Mouse (Mus musculus) midbrain, embryonic 16.5 days (tissue): ENCODE measurements at regions not wholly inside any gene's neighbourhood (a gene's known extent, or its start where the extent isn't known, plus 50 kb on each side); places are given as distances from the start of the nearest gene placed in this dataset.
A peak's percentile ranks its signal among the peaks of the same experiment; 100 is the strongest.

Experiments used
- ATAC-seq: fragments of 200-750 bp; cut with Nextera tagmentation; 2 replicates; pipeline ENCODE4 v1.8.0; 2017; ENCODE audit warnings: moderate TSS enrichment
- H3K27ac ChIP-seq: fragments of 300-500 bp; sonication (generic); 2 replicates; pipeline ENCODE4 v1.5.1; 2014; ENCODE audit warnings: mild to moderate bottlenecking, low read length, mixed read lengths
- H3K27me3 ChIP-seq: fragments of 300-500 bp; sonication (generic); 2 replicates; pipeline ENCODE4 v1.6.1; 2014; ENCODE audit warnings: low read depth, low read length, mixed read lengths; ENCODE audit not compliant: control insufficient read depth, insufficient read depth
- H3K36me3 ChIP-seq: fragments of 300-500 bp; sonication (generic); 2 replicates; pipeline ENCODE4 v1.6.1; 2014; ENCODE audit warnings: mild to moderate bottlenecking, low read length, moderate library complexity, mixed read lengths; ENCODE audit not compliant: control insufficient read depth, insufficient read depth
- H3K4me1 ChIP-seq: fragments of 300-500 bp; sonication (generic); 2 replicates; pipeline ENCODE4 v1.6.1; 2014; ENCODE audit warnings: mild to moderate bottlenecking, low read length, mixed read lengths; ENCODE audit not compliant: control insufficient read depth, insufficient read depth
- H3K4me2 ChIP-seq: fragments of 300-500 bp; sonication (generic); 2 replicates; pipeline ENCODE4 v1.6.1; 2014; ENCODE audit warnings: mild to moderate bottlenecking, low read length, mixed read lengths
- H3K4me3 ChIP-seq: fragments of 300-500 bp; sonication (generic); 2 replicates; pipeline ENCODE4 v1.5.1; 2014; ENCODE audit warnings: low read depth, mild to moderate bottlenecking, low read length, moderate library complexity, mixed read lengths
- H3K9ac ChIP-seq: fragments of 300-500 bp; sonication (generic); 2 replicates; pipeline ENCODE4 v1.6.1; 2014; ENCODE audit warnings: low read depth, low read length, mixed read lengths
- H3K9me3 ChIP-seq: fragments of 300-500 bp; sonication (generic); replicated peaks from 2 replicates; pipeline ENCODE4 v1.6.1; 2014; ENCODE audit warnings: mild to moderate bottlenecking, low read length, mixed read lengths; ENCODE audit not compliant: control insufficient read depth, poor library complexity, severe bottlenecking
- WGBS: fragments of 180-500 bp; shearing (Covaris S2); extraction: QIAGEN DNeasy Blood & Tissue Kit; methylation state at CpG from one replicate; pipeline ENCODE4 v1.1.7; 2014; 5-methylcytosine and 5-hydroxymethylcytosine counted together

DNA sequence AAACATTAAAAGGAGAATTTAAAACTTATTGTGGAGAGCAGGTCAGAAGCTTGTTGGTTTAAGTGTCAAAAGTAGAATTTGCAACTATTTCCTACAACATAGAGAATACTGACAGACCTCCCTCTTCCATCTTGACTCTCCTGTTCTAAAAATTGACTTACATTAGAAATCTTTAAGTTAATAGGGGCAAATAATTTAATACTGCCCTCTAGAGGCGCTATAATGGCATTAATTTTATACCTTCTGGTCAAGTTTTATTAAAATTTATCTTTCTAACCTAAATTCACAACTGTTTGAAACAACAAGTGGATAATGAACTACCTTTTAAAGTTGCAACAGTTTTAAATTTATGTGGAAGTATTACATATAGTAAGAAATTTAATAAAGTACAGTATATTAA is 587.5 kb upstream of the Arrdc3 start:
- Histone ChIP-seq H3K4me2 (no peak overlapping the region), H3K27me3 (no peaks in the 10 kb centered on the region), H3K36me3 (no peaks in the 10 kb centered on the region), H3K9me3 (no peaks in the 10 kb centered on the region), H3K4me1 (no peaks in the 10 kb centered on the region), H3K27ac (no peak overlapping the region), H3K4me3 (no peak overlapping the region), H3K9ac (no peak overlapping the region)
- 11% methylated on average over 1 of the region's 1 CpGs for WGBS
- ATAC-seq = no peak

DNA sequence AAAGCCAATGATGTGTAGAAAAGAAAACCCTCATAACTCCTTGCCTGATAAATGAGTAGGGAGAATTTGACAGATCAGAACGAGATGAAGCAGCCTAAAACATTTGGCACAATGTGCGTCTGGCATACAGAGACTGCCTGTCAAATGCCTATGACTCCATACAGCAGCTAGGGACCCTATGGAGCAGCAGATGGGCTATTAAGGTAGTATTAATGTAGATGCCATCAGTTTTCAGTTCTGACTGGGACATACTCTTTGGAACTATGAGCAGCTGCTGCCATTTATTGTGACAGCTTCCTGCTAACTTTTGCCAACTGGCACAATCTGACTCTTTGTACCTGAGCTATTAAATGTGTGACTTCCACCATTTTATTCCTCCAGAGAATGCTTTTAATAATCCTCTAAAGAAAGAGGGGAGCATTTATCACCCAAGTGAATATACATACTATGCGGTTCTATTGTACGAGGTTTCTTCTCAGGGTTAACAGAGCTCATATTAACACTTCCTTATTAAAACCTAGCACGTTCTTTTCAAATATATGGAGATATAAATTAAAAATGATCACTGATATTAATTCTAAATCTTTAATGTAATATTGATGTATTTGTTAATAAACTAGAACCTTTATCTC is 549.0 kb upstream of the Arrdc3 start:
- H3K4me2 ChIP-seq = no peak overlapping the region
- H3K27ac ChIP-seq = no peak overlapping the region
- ATAC-seq = peak; percentile 76
- no peaks in the 10 kb centered on the region for H3K27me3 ChIP-seq
- no peaks in the 10 kb centered on the region for H3K36me3 ChIP-seq
- H3K9ac ChIP-seq = no peak overlapping the region
- 60% methylated on average over 5 of the region's 5 CpGs for WGBS
- no peak overlapping the region for H3K4me3 ChIP-seq
- H3K9me3 ChIP-seq = no peaks in the 10 kb centered on the region
- H3K4me1 ChIP-seq = no peaks in the 10 kb centered on the region

- Histone ChIP-seq H3K9me3 (no peaks in the 10 kb centered on the region), H3K27ac (peak overlapping the region; percentile 33; the same call in 1 of the 2 replicates), H3K27me3 (no peaks in the 10 kb centered on the region), H3K4me3 (no peak overlapping the region), H3K36me3 (no peaks in the 10 kb centered on the region), H3K4me2 (no peak overlapping the region), H3K9ac (no peak overlapping the region), H3K4me1 (no peaks in the 10 kb centered on the region)
- 0 out of 2 replicates have a peak, but pooled peaks have one; percentile 58 for ATAC-seq
- 46% methylated on average over 8 of the region's 8 CpGs for whole genome bisulfite sequencing
Measured at GRCm38 (mm10) chr13:80334865-80335655, 548.1 kb upstream of the Arrdc3 start.

GRCm38 (mm10) chr13:80346980-80347649 is 536.1 kb upstream of the Arrdc3 start:
- Histone ChIP-seq H3K4me1 (no peaks in the 10 kb centered on the region), H3K27ac (no peak overlapping the region), H3K27me3 (no peaks in the 10 kb centered on the region), H3K36me3 (no peaks in the 10 kb centered on the region), H3K9me3 (no peaks in the 10 kb centered on the region), H3K9ac (no peak overlapping the region), H3K4me3 (no peak overlapping the region), H3K4me2 (no peak overlapping the region)
- peak; percentile 60; the same call in 1 of the 2 replicates for ATAC-seq
- WGBS = 49% methylated on average over 2 of the region's 2 CpGs

DNA sequence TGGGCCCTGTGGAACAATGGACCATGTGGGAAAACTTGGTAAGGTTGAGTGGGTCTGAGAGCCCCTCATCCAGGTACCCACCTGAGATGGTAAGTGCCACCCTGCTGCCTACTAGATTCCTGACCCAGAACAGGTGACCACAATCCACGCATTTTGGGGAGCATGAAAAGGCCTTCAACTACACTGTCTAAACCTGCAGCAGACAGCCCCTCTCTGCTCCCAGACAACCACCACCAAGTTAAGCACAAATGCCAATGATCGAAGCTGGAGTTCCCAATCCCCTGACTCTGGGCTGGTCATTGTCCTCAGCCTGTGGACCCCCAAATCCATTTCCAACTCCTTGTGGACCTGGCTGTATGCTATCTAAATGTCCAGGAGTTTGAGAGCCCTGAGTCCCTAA is 517.2 kb upstream of the Arrdc3 start:
- H3K9ac ChIP-seq = no peak overlapping the region
- 98% methylated on average over 2 of the region's 2 CpGs for WGBS
- no peaks in the 10 kb centered on the region for H3K36me3 ChIP-seq
- ATAC-seq = no peak
- H3K27me3 ChIP-seq = no peaks in the 10 kb centered on the region
- H3K4me2 ChIP-seq = no peak overlapping the region
- no peaks in the 10 kb centered on the region for H3K9me3 ChIP-seq
- H3K4me1 ChIP-seq = no peaks in the 10 kb centered on the region
- no peak overlapping the region for H3K27ac ChIP-seq
- no peak overlapping the region for H3K4me3 ChIP-seq

- Histone ChIP-seq H3K36me3 (no peaks in the 10 kb centered on the region), H3K4me2 (no peak overlapping the region), H3K27ac (no peak overlapping the region), H3K9me3 (no peaks in the 10 kb centered on the region), H3K27me3 (no peaks in the 10 kb centered on the region), H3K4me1 (no peaks in the 10 kb centered on the region), H3K9ac (no peak overlapping the region), H3K4me3 (no peak overlapping the region)
- ATAC-seq = no peak
- 90% methylated on average over 1 of the region's 1 CpGs for WGBS
Measured at GRCm38 (mm10) chr13:80370491-80370890, 512.7 kb upstream of the Arrdc3 start.

DNA sequence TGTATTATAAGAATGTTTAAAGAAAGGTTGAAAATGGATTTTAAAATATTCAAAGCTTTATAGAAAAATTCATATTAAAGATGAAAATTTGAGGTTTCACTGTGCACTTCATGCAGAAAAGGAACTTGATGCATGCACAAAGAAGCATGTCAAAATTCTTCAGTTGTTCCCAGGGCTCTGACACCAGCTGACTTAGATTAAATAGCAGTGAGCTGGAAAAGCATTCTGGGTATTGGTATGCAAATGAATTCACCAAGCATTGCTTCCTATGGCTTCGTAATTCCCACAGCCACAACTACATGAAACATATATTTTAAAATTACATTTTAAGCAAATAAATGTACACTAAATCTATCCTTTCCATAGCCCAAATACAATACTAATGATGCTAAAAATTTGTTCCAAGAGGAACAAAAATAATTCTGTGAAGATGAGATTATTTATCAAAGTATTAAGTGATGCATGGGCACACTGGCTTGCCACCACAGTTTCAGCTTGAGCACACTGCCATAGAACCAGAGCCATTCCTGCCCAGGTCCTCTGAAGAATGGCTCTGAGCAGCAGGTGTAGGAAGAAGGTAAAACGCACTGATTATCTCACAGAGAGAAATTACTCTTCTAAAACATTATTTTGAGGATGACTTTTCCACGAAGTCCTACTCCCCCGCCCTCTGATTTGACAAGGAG is 501.8 kb upstream of the Arrdc3 start:
- H3K36me3 ChIP-seq = no peaks in the 10 kb centered on the region
- no peak overlapping the region for H3K27ac ChIP-seq
- no peak overlapping the region for H3K4me3 ChIP-seq
- no peaks in the 10 kb centered on the region for H3K9me3 ChIP-seq
- H3K27me3 ChIP-seq = no peaks in the 10 kb centered on the region
- ATAC-seq = no peak
- H3K4me2 ChIP-seq = no peak overlapping the region
- H3K4me1 ChIP-seq = 0 out of 2 replicates have a peak, but pooled peaks cover 2% of the 10 kb centered on the region
- WGBS = 56% methylated on average over 4 of the region's 4 CpGs
- no peak overlapping the region for H3K9ac ChIP-seq

DNA sequence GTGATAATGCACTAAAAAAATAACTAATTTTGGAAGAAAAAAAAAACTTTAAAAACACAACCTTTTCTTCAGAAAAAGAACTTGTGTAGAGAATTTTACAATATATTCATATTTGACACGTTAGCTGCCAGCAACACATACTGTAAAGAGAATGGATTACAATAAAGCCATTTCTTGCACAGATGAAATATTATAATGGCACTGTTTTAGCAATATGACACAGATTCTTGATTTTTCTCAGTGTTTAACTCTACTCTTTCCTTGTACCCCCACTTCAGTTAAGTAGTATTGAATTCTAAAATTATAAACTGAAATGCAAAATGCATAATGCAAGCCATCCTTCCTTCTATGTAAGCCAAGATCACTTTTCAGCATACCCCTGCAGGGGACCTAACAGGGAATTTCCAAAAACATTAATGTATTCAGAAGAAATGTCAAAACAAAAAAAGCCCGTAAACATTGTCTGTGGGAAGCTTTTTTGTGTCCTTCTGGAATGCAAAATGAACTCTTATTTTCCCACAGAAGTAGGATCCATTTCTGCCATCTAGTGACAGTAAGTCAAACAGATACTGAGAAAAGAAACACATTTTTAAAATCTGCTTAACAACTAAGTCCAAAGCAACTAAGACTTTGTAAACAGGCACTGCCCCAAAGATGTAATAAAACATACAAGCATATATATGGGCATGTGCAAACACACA is 501.1 kb upstream of the Arrdc3 start:
- Histone ChIP-seq H3K9me3 (no peaks in the 10 kb centered on the region), H3K36me3 (no peaks in the 10 kb centered on the region), H3K27ac (no peak overlapping the region), H3K4me3 (no peak overlapping the region), H3K27me3 (no peaks in the 10 kb centered on the region), H3K4me2 (peak overlapping the region; percentile 9; the same call in 1 of the 2 replicates), H3K9ac (no peak overlapping the region), H3K4me1 (0 out of 2 replicates have a peak, but pooled peaks cover 2% of the 10 kb centered on the region)
- 37% methylated on average over 2 of the region's 2 CpGs for WGBS
- ATAC-seq = peak; percentile 25; the same call in 1 of the 2 replicates
